Mouse (Mus musculus) liver, postnatal 0 days (tissue): ENCODE results near the gene Cenpt. TPM values are rescaled to one million over a fixed set of nuclear protein-coding genes. Genes with fewer than 3 reads are reported as not detected.
A peak's percentile ranks its signal among the peaks of the same experiment; 100 is the strongest.

ENCODE experiments used
- ATAC-seq: fragments of 200-750 bp; cut with Nextera tagmentation; 2 replicates; pipeline ENCODE4 v1.8.0; 2017; ENCODE audit warnings: mild to moderate bottlenecking, moderate library complexity
- DNase-seq: peaks from one replicate; pipeline ENCODE4 v3.0.0-alpha.2; 2016
- H3K27ac ChIP-seq: fragments of 300-500 bp; sonication (generic); 2 replicates; pipeline ENCODE4 v1.5.1; 2014; ENCODE audit warnings: antibody characterized with exemption, moderate library complexity, mild to moderate bottlenecking, low read depth
- H3K27me3 ChIP-seq: fragments of 300-500 bp; sonication (generic); 2 replicates; pipeline ENCODE4 v1.6.1; 2014; ENCODE audit warnings: low read length, control low read depth, mixed read lengths; ENCODE audit not compliant: insufficient read depth
- H3K36me3 ChIP-seq: fragments of 300-500 bp; sonication (generic); replicated peaks from 2 replicates; pipeline ENCODE4 v1.6.1; 2014; ENCODE audit warnings: mild to moderate bottlenecking, control low read depth, low read length, moderate library complexity, mixed read lengths; ENCODE audit not compliant: insufficient read depth
- H3K4me1 ChIP-seq: fragments of 300-500 bp; sonication (generic); 2 replicates; pipeline ENCODE4 v1.6.1; 2014; ENCODE audit warnings: antibody characterized with exemption, mild to moderate bottlenecking, control low read depth; ENCODE audit not compliant: insufficient read depth
- H3K4me2 ChIP-seq: fragments of 300-500 bp; sonication (generic); 2 replicates; pipeline ENCODE4 v1.6.1; 2014; ENCODE audit warnings: low read depth, mild to moderate bottlenecking, low read length, moderate library complexity, mixed read lengths
- H3K4me3 ChIP-seq: fragments of 300-500 bp; sonication (generic); 2 replicates; pipeline ENCODE4 v1.5.1; 2014; ENCODE audit warnings: low read depth, low read length
- H3K9ac ChIP-seq: fragments of 300-500 bp; sonication (generic); replicated peaks from 2 replicates; pipeline ENCODE4 v1.6.1; 2014; ENCODE audit warnings: mild to moderate bottlenecking, moderate library complexity
- H3K9me3 ChIP-seq: fragments of 300-500 bp; sonication (generic); 2 replicates; pipeline ENCODE4 v1.6.1; 2016; ENCODE audit warnings: mild to moderate bottlenecking, control low read depth, low read length, mixed read lengths
- CTCF ChIP-seq: sonication (generic); IDR thresholded peaks from 2 replicates; pipeline ENCODE4 v1.5.1; 2016; ENCODE audit warnings: antibody characterized with exemption, low read depth
- EP300 ChIP-seq: IDR thresholded peaks from 2 replicates; pipeline ENCODE4 v1.6.1; 2016; ENCODE audit warnings: antibody characterized with exemption, low read depth, mild to moderate bottlenecking
- WGBS: fragments of 180-500 bp; shearing (Covaris S2); extraction: QIAGEN DNeasy Blood & Tissue Kit; methylation state at CpG from one replicate; pipeline ENCODE4 v1.1.7; 2014; ENCODE audit not compliant: insufficient replicate concordance; 5-methylcytosine and 5-hydroxymethylcytosine counted together
- polyA plus RNA-seq: library from polyadenylated mRNA; unstranded; fragments of >200 nt; fragmentation: Nextera tagmentation; extraction: Ambion mirVana; gene quantifications from 2 replicates; pipeline ENCODE4 v1.2.1, GENCODE M21; 2015

Gene Cenpt
- polyA plus RNA-seq, 1 experiment from 2014 or later: 8.9 TPM

DNA sequence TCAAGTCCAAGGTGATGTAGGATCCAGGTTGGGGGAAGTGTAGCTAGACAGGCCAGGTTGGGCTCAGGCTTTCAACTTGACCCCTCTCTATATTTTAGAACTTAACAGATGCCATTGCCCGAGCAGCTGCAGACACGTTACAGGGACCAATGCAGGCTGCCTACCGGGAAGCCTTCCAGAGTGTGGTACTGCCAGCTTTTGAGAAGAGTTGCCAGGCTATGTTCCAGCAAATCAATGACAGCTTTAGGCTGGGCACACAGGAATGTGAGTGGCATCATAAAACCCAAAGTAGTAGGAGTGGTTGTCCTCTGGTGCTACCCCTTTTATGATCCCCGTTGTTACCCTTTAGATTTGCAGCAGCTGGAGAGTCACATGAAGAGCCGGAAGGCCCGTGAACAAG is 37.8 kb upstream of the Cenpt start:
- no peak overlapping the region for H3K9ac ChIP-seq
- no peak overlapping the region for H3K4me3 ChIP-seq
- TF ChIP-seq CTCF: no peak
- no peak overlapping the region for H3K4me2 ChIP-seq
- no peak for ATAC-seq
- no peaks in the 10 kb centered on the region for H3K27me3 ChIP-seq
- H3K36me3 ChIP-seq: peaks cover 66% of the 10 kb centered on the region
- no peak overlapping the region for H3K27ac ChIP-seq
- H3K9me3 ChIP-seq: no peaks in the 10 kb centered on the region
- no peak for DNase-seq
- no peaks in the 10 kb centered on the region for H3K4me1 ChIP-seq
- WGBS: 87% methylated on average over 6 of the region's 6 CpGs

DNA sequence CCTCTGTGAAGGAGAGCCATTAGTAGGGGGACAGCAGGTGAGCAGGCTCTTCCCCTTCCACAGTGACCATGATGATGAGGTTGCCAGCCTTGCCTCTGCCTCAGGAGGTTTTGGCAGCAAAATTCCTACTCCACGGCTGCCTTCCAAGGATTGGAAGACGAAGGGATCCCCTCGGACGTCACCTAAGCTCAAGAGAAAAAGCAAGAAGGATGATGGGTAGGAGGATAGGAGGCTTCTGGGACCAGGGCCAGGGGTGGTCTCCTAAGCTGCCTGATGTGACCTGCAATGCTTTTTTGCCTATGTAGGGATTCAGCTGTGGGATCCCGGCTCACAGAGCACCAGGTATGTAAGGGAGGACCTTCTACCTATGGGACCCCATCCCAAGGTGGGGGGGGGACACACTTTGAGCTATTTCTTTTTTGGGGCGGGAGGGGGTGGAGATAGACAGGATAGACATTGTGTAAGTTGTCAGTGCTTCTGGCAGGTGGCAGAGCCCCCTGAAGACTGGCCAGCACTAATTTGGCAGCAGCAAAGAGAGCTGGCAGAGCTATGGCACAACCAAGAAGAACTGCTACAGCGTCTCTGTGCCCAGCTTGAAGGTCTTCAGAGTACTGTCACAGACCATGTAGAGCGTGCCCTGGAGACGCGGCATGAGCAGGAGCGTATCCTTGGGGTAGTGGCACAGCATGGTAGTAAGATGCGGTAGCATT is 36.8 kb upstream of the Cenpt start:
- Histone ChIP-seq H3K4me3 (no peak overlapping the region), H3K27ac (no peak overlapping the region)
- ATAC-seq: no peak

GRCm38 (mm10) chr8:105880754-105881520 is 27.9 kb upstream of the Cenpt start, which contains the start of gene Edc4:
Gene Edc4, plus strand, starts transcription at chr8:105880881.
- H3K36me3 ChIP-seq: peaks cover 51% of the 10 kb centered on the region
- peaks cover 11% of the 10 kb centered on the region for H3K4me1 ChIP-seq
- WGBS: under 1% methylated on average over 45 of the region's 45 CpGs
- H3K27ac ChIP-seq: peak within 1 kb of the TSS; percentile 16
- H3K4me2 ChIP-seq: peak within 1 kb of the TSS; percentile 92
- ATAC-seq: peak; percentile 92
- peak within 1 kb of the TSS; percentile 80 for H3K9ac ChIP-seq
- H3K27me3 ChIP-seq: no peaks in the 10 kb centered on the region
- no peaks in the 10 kb centered on the region for H3K9me3 ChIP-seq
- TF ChIP-seq CTCF: no peak
- peak; percentile 50; the same call in 1 of the 2 replicates for TF ChIP-seq EP300
- peak within 1 kb of the TSS; percentile 68 for H3K4me3 ChIP-seq
- DNase-seq: peak; percentile 90

More for the DNA sequence above, 36.8 kb upstream of the Cenpt start:
- WGBS: 93% methylated on average over 12 of the region's 12 CpGs
- H3K9me3 ChIP-seq: no peaks in the 10 kb centered on the region
- no peak overlapping the region for H3K4me2 ChIP-seq
- DNase-seq: no peak
- TF ChIP-seq CTCF: no peak
- no peak for TF ChIP-seq EP300
- peaks cover 75% of the 10 kb centered on the region for H3K36me3 ChIP-seq
- H3K9ac ChIP-seq: no peak overlapping the region
- H3K4me1 ChIP-seq: no peaks in the 10 kb centered on the region
- H3K27me3 ChIP-seq: no peaks in the 10 kb centered on the region

GRCm38 (mm10) chr8:105874301-105874700 is 21.2 kb upstream of the Cenpt start:
- no peak overlapping the region for H3K4me2 ChIP-seq
- H3K4me3 ChIP-seq: no peak overlapping the region
- 83% methylated on average over 6 of the region's 6 CpGs for whole genome bisulfite sequencing
- no peaks in the 10 kb centered on the region for H3K9me3 ChIP-seq
- H3K4me1 ChIP-seq: no peaks in the 10 kb centered on the region; the same call in 1 of the 2 replicates
- H3K9ac ChIP-seq: no peak overlapping the region
- no peak for ATAC-seq
- TF ChIP-seq CTCF: no peak
- H3K27me3 ChIP-seq: no peaks in the 10 kb centered on the region
- H3K36me3 ChIP-seq: peaks cover 44% of the 10 kb centered on the region
- DNase-seq: no peak
- H3K27ac ChIP-seq: no peak overlapping the region

GRCm38 (mm10) chr8:105866364-105867029 is 13.4 kb upstream of the Cenpt start:
- no peaks in the 10 kb centered on the region for H3K27me3 ChIP-seq
- H3K36me3 ChIP-seq: peaks cover 33% of the 10 kb centered on the region
- H3K9me3 ChIP-seq: no peaks in the 10 kb centered on the region
- H3K9ac ChIP-seq: no peak overlapping the region; the same call in 1 of the 2 replicates
- H3K27ac ChIP-seq: no peak overlapping the region
- H3K4me1 ChIP-seq: peaks cover 11% of the 10 kb centered on the region
- peak; percentile 61 for TF ChIP-seq CTCF
- no peak for TF ChIP-seq EP300
- DNase-seq (no peak), ATAC-seq (no peak; the same call in 1 of the 2 replicates)
- H3K4me2 ChIP-seq: no peak overlapping the region
- 70% methylated on average over 6 of the region's 6 CpGs for WGBS
- H3K4me3 ChIP-seq: no peak overlapping the region

- Histone ChIP-seq H3K4me3 (peak overlapping the region; percentile 89), H3K4me1 (peaks cover 45% of the 10 kb centered on the region), H3K27ac (peak overlapping the region; percentile 95; the same call in 1 of the 2 replicates), H3K36me3 (peaks cover 6% of the 10 kb centered on the region), H3K9ac (peak overlapping the region; percentile 96), H3K9me3 (no peaks in the 10 kb centered on the region), H3K27me3 (no peaks in the 10 kb centered on the region), H3K4me2 (peak overlapping the region; percentile 100)
- TF ChIP-seq EP300 (no peak), CTCF (peak; percentile 59)
- 5% methylated on average over 1 of the region's 1 CpGs for WGBS
- no peak for DNase-seq
- ATAC-seq: no peak
These were observed 8.9 kb upstream of the Cenpt start for GRCm38 (mm10) chr8:105861951-105862350.
